Mouse (Mus musculus) MEL-GATA-1-ER (cell line): ENCODE results near the gene Tmem101.
A peak's percentile ranks its signal among the peaks of the same experiment; 100 is the strongest.

Source experiments
- DNase-seq: peaks from one replicate; pipeline ENCODE4 v3.0.0-alpha.2; 2012; ENCODE audit warnings: low read depth; ENCODE audit errors: extremely low read depth

The Tmem101 gene

DNA sequence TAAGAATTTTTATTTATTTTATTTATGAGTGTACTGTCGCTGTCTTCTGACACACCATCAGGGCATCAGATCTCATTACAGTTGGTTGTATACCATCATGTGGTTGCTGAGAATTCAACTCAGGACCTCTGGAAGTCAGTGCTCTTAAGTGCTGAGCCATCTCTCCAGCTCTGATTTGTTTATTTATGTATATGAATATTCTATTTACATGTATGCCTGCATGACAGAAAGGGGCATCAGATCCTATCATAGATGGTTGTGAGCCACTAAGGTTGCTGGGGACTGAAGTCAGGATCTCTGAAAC is 534 bp upstream of the Tmem101 start:
- no peak for DNase-seq

DNA sequence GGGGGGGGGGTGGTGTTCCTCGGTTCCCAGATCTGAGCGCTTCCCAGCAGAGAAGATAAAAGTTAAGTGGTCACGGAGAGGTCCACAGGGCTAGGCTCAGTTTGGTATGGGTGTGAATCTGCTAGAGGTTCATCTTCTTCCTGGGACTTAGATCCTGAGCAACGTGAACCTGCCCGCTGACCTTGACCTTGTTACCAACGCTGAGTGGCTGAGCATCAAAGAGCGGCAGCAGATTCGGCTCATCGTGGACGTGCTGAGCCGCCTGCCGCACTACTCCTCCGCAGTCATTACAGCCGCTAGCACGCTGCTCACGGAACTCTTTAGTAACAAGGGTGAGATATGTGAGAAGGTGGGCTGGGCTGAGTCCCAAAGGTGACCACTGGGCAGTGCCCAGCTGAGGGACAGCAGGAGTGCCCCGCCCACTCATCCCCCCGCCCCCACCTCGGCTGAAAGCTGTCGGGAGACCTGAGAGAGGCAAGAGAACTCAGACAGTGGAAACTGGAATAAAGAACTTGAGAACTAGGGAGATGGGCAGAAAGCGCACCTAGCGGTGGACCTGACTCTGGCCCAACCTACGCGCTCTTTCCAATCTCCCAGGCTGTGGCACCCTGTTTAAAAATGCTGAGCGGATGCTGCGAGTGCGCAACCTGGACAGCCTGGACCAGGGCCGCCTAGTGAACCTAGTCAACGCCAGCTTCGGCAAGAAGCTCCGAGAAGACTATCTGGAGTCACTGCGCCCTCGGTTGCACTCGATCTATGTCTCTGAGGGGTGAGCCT is 8.8 kb downstream of the Tmem101 start:
- DNase-seq: no peak

DNA sequence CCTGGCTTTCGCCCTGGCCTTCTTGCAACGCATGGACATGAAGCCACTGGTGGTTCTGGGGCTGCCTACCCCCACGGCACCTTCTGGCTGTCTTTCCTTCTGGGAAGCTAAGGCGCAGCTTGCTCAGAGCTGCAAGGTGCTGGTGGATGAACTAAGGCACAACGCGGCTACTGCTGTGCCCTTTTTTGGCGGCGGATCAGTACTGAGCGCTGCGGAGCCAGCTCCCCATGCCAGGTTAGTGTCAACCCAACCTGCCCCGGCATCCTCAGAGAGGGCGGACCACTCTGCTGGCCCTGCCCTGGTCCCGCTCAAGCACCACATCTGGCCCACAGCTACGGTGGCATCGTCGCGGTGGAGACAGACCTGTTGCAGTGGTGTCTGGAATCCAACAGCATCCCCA is 9.7 kb downstream of the Tmem101 start:
- no peak for DNase-seq

DNA sequence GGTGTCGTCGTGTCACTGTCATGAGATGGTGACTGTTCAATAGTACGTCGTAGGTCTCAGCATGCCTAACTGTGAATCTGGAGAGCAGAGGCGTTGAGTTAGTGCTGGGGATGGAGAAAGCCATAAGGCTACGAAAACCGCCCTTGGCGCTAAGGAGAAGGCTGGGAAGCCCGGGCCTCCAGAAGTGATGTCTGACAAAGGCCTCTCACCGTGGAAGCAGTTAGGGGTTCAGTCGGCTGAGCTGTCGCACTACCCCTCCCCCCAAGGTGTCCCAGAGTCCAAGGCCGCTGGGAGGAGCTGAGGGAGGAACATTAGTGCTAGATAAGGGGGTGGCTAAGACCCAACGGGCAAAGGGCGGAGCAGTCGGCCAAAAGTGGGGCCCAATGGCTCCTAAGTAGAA is 10.2 kb downstream of the Tmem101 start:
- DNase-seq: no peak

DNA sequence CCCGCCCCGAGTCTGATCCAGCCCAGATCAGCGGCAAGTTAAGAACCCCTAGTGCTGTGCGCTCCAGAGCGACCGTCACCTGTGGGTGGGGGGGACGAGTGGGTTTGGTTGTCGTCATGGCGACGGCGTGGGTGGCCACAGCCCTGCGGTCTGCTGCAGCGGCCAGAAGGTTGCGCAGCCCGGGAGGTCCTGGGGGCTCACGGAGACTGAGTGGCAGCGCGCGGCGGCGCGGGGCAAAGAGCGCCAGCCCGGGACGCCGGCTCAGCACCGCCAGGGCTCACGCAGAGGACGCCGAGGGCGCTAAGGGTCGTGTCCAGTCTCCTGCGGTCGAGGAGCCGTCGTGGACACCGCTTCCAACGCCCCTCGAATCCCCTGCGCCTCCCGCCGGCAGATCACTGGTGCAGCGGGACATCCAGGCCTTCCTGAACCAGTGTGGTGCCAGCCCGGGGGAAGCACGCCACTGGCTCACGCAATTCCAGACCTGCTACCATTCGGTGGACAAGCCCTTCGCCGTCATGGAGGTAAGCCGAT is 10.7 kb downstream of the Tmem101 start, which contains the start of gene Nags:
Nags (plus strand) TSS at position 43 of the 531 bp plus-strand sequence.
- no peak for DNase-seq

DNA sequence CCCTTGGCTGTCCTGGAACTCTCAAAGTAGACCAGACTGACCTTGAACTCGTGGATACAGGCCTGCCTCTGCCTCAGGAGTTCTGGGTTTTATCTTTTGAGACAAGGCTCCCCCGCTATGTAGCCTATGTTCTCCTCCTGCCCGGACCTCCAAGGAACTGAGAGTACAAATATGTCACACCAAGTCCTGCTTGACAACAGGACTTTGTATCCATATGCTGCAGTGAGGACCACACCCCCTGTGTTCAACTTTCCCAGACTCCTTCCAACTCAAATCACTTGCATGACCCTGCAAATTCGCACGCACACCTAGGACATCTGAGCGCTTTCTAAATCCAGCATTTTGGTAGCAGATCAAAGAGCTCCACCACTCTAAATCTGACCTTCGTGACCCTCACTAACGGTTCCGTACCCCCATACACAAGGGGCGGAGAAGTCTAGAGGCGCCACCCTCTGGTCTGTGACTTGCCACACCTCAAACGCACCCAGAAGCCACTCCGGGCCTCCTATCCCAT is 11.2 kb downstream of the Tmem101 start:
- DNase-seq: no peak

DNA sequence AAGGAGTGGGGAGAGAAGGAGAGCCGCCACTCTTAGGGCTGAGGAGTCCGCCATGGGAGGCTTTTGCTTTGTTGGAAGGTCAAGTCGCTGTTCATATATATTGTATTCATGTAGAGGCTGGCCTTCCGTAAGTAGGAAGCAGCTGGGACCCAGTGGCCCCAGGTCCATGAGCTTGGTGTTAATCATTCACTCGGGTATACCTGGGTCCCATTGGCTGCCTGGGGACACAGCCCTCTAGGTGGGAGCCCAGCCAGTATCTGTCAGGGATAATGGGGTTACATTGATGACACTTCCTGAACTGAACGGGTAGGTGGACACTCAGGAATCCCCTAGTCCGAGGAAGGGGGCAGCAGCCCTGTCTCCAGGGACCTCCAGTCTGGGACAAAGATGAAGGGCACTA is 13.8 kb downstream of the Tmem101 start:
- DNase-seq: no peak

DNA sequence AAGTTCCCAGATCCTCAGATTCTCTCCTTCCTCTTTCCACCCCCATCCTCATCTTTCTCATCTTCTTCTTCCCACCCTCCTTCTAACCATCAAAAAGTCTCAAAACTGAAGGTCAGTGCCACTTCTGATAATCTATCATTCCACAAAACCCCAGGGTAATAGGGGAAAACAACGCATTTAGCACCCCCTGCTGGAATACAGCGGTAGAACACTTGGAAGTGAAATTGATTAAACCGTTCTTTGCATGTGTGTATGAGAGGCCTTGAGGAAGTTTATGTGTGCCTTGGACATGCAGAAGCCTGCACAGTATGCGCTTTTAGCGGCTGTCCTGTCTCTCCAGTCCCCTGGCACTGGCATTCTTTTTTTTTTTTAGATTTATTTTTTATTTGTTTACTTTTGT is 15.7 kb downstream of the Tmem101 start:
- peak; percentile 63 for DNase-seq

DNA sequence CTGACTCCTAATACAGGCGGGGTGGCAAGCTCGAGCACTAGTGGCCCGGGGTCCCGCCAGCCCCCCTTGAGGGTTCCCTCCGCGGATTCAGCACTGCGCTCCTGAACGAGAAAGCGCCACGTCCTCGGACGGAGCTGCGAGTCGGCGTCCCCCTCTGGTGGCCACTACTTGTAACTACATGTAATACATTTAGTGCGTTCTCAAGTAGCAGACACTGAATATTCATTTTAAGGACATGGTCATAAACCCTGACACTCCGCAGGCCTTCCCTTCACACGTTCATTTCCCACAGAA is 17.8 kb downstream of the Tmem101 start:
- DNase-seq: no peak

DNA sequence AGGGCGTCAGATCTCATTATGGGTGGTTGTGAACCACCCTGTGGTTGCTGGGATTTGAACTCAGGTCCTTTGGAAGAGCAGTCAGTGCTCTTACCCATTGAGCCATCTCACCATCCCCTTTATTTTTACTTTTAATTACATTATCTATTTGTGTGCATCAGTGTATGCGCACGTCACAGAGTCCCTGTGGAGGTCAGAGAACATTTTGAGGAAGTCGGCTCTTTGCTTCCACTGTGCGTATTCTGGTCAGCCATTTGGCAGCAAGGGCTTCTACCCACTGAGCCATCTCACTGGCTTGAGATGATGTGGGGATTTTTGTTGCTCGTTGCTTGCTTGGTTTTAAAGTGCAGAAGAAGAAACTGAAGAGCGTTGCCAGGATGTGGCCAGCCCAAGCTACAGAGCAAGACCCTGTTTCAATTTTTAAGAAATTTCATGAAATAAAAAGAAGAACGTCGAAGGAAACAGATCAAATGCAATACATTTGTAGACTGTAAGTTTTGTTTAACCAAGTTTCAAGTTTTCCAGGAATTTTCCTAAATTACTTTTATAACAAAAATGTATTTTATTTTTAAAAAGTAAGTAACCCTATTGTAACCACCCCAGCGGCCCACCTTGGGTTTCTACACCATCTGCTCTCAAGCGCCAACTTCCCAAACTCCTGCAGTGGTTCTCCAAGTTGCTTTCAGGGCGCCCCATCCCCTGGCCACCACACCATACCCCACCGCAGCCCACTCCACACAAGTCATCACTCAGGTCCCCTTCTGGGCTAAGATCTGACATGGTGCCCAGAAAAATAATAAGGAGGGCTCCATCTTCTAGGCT is 18.4 kb downstream of the Tmem101 start:
- DNase-seq: peak; percentile 89

DNA sequence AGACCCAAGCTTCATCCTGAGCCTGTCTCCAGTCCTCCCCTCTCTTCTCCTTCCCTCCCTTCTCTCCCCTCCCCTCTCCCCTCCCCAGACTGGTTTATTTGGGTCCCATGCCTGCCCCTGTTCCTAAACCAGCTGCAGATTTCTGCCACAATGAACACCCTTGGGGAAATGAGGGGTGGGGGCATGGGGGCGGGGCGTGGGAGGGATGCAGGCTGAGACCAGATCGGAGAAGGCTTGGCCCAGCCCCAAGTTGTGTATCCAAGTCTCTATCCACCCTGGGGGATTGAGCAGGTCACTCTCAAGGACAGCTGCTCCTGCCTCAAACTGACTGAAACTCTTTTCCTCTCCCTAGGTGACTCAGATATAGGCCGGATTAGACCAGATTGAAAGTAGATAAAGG is 21.7 kb downstream of the Tmem101 start:
- DNase-seq: no peak

DNA sequence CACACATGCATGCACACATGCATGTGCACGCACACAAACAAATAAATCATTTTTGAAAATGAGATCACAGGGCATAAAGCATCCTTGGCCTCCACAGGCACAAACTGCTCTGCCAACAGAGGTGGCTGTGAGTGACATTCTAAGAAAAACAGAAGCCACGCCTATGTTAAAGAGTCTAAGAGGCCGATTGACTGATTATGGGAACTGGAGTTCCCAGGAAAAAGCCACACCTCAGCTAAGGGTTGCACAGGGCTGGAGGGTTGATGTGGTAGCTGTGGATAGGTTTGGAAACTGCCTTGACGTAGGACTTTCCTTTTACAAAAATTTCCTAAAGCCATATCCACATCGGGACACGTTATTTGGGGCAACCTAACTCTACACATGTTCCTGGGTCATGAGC is 38.8 kb downstream of the Tmem101 start:
- no peak for DNase-seq

DNA sequence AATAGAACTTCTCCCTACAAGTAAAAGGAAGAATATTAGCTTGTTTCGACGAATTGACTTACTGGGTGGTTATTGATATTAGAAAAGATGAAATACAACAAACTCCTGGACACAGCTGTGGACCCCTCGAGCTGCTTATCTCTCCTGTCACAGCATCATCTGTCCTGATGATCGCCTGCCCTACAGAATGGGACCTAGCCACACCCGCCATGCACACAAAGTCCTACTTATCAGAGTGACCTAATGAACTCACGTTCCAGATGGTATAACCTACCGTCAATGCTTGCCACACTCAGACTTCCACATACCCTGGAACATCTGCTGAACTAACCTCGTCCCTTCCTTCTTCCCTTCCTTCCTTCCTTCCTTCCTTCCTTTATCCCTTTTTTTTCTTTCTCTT is 40.0 kb downstream of the Tmem101 start:
- no peak for DNase-seq

DNA sequence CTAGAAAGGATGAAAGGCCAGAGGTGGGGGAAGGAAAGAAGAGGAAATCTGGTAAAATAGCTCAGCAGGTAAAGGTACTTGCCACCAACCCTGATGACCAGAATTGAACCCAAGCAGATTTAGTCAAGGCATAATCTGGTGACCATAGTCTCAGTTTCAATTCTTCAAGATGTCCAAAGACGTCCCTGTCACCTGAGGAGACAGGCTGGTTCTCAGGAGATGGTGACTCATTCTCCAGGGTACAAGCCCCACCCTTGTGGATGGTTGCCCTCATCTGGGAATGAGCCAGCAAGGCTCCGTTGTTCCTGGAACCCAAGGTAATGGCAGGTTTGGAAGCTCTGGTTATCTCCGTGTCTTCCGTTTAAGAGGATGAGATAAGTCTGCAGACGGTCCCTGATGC is 44.6 kb downstream of the Tmem101 start:
- no peak for DNase-seq

DNA sequence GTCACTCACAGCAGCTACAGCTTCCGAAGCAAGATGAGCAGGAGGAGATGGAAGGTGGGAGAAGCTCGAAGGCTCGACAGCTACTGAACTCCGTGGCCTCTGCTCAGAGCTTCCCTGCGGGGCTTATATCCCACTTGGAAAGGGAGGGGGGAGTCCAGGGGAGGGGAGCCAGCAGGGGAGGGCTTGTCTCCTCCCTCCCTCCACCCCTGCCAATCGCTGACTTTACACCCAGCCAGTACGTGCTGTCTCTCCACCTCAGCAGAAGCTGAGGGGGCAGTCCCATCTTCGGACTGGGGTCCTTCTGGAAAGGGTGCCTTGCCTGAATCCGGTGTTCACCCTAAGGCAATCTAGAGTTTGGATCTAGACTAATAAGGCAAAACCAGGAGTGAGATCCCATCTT is 48.5 kb downstream of the Tmem101 start, which contains the start of gene Pyy:
Pyy (minus strand) TSS at position 101 of the 400 bp plus-strand sequence.
- DNase-seq: no peak

DNA sequence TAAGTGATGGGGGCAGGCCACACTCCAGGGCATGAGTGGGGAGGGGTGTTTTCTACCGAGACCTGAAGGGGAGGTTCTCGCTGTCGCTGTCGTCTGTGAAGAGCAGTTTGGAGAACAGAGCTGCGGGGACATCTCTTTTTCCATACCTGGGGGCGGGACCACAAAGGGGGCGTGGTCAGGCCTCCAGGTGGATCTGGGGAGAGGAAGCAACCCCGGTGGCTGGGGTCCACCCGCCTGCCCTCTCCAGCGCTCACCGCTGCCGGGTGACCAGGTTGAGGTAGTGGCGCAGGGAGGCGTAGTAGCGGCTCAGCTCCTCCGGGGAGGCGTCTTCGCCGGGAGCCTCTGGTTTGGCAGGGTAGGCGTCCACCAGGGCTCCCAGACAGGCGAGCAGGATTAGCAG is 49.3 kb downstream of the Tmem101 start:
- no peak for DNase-seq
